In genomic region chr17:45663106-45663919, GRCm38 (mm10) we compare ENCODE assay signal across 7 mouse cellular contexts. TPM values are rescaled to one million over a fixed set of nuclear protein-coding genes. Genes with fewer than 3 reads are reported as not detected.
A peak's percentile ranks its signal among the peaks of the same experiment; 100 is the strongest.
DNase-seq lines count a peak whose midpoint lies in the region; ATAC-seq and TF ChIP-seq lines count a peak whose summit lies in the region.

No protein-coding gene starts in this region.

- intact Hi-C loops in gastrocnemius, adult 2 months (cut with DNase I) = loop anchor here (1.0 kb wide), 1 partner anchor 55 kb away; no protein-coding TSS in a partner anchor
- intact Hi-C loops in left cerebral cortex, adult 2 months (cut with DNase I) = loop anchor here (1.0 kb wide), 1 partner anchor 55 kb away; no protein-coding TSS in a partner anchor

- no peak overlapping the region for H3K27ac ChIP-seq in gastrocnemius, adult 2 months
- H3K27ac ChIP-seq in left cerebral cortex, adult 2 months = no peak overlapping the region

- H3K4me3 ChIP-seq in gastrocnemius, adult 2 months = peak overlapping the region; percentile 41
- H3K4me3 ChIP-seq in left cerebral cortex, adult 2 months = no peak overlapping the region

- peak; percentile 81 for DNase-seq in R1 (ENCODE audit: low read depth, low spot score)
- DNase-seq in cerebellum, postnatal 14 days = peak; percentile 91 to 95
- DNase-seq in gastrocnemius, adult 2 months = peak; percentile 85
- DNase-seq in hindlimb bud, embryonic 11.5 days (ENCODE audit: extremely low spot score, low read depth, low spot score) = peak; percentile 49
- peak; percentile 78 to 84 for DNase-seq in left cerebral cortex, adult 2 months (ENCODE audit: extremely low spot score in 1 of 2, low spot score in 2 of 2)
- DNase-seq in right cerebral cortex, postnatal 14 days = peak; percentile 88

- peak; percentile 97 for TF ChIP-seq CTCF in gastrocnemius, adult 2 months (IDR thresholded peaks at IDR 0.05)
- peak; percentile 97 for TF ChIP-seq CTCF in left cerebral cortex, adult 2 months (IDR thresholded peaks at IDR 0.05)

- ATAC-seq in megakaryocyte, adult 5-6 weeks (ENCODE audit: poor library complexity, severe bottlenecking) = peak; percentile 86

RNA-seq across cellular contexts. Expression of gene Capn11, which starts 4.2 kb away (rescaled TPM):
- under 1 TPM; 0.59 to 0.98 TPM for total RNA-seq in gastrocnemius, adult 2 months (2021)
- total RNA-seq in left cerebral cortex, adult 2 months (2021) = 1 to 10 TPM in 1 of 2 experiments, under 1 TPM in 1; 0.25 to 1.5 TPM
- total RNA-seq in megakaryocyte, adult 5-6 weeks (2015) = 0.67 TPM in 1 of 2 replicates, not detected in the other
- not detected in 2 replicates for total RNA-seq in megakaryocyte, adult 5-6 weeks (2017)

RNA-seq across cellular contexts. Expression of gene Mrpl14, which starts 22.8 kb away (rescaled TPM):
- 100 to 1,000 TPM in 1 of 2 experiments, 10 to 100 TPM in 1; 99.5 to 139 TPM for total RNA-seq in gastrocnemius, adult 2 months (2021)
- total RNA-seq in left cerebral cortex, adult 2 months (2021) = 10 to 100 TPM; 42.4 to 44.1 TPM
- total RNA-seq in megakaryocyte, adult 5-6 weeks (2015) = 30.3 and 34.7 TPM in 2 replicates
- total RNA-seq in megakaryocyte, adult 5-6 weeks (2017) = 12.7 and 14.7 TPM in 2 replicates

RNA-seq across cellular contexts. Expression of gene Tmem63b, which starts 23.4 kb away (rescaled TPM):
- total RNA-seq in gastrocnemius, adult 2 months (2021) = 10 to 100 TPM; 66.5 to 81.6 TPM
- 100 to 1,000 TPM; 176 to 184 TPM for total RNA-seq in left cerebral cortex, adult 2 months (2021)
- 3.3 and 5.3 TPM in 2 replicates for total RNA-seq in megakaryocyte, adult 5-6 weeks (2015)
- total RNA-seq in megakaryocyte, adult 5-6 weeks (2017) = 3.6 and 5.3 TPM in 2 replicates

Comparison
In these comparisons a context has a peak if more than half of its experiments do, and no peak if none do; other contexts are left out.
1. RNA of gene Tmem63b, which starts 23.4 kb away (total RNA-seq): 176 to 184 TPM in left cerebral cortex, adult 2 months and 66.5 to 81.6 TPM in gastrocnemius, adult 2 months; 3.3 to 5.3 TPM in megakaryocyte, adult 5-6 weeks; every median in the first group is over 10 times any median in the second.
2. Peak in every context shown above with its lines, with median percentiles within 50 percentile points of each other: DNase-seq.